In the genomic region with DNA sequence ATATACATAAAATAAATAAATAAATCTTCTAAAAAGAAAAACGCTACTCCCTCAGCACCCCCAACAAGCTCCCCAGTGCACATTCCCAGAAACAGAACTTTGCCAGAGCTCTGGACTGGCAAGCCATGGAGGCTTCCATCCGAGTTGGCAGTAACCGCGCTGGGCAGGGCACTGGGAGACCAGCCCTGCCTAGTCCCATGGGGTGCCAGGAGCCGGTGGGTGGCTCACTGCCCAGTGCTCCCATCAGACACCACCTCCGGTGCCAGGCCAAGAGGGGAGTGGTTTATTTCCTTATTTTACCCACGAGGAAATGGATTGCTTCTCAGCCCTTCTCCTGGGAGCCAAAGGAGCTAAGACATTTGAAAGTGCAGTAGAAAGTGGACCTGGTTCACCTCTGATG, we compare ENCODE assay signal across 12 mouse cellular contexts. TPM values are rescaled to one million over a fixed set of nuclear protein-coding genes. Genes with fewer than 3 reads are reported as not detected.
DNase-seq lines count a peak whose midpoint lies in the region.
"Had no signal": no experiment of that assay in that cellular context is flagged by ENCODE, and none has a peak within 500 bp of the region (broad histone marks: within the 10 kb centered on the region; RNA-seq: fewer than 3 reads in every experiment).

No protein-coding gene starts in this region.

- DNase-seq in adrenal gland, adult 2 months = peak; percentile 51
- no peak for DNase-seq in adrenal gland, adult 18-20 months (ENCODE audit: low spot score in 2 of 2)
- peak; percentile 71 for DNase-seq in layer of hippocampus, adult 11-12 months (ENCODE audit: low spot score)
- DNase-seq in layer of hippocampus, adult 9-10 months (ENCODE audit: low spot score) = no peak
- DNase-seq in adipocyte (ENCODE audit: low spot score) = peak; percentile 91
- peak; percentile 78 for DNase-seq in gastrocnemius, postnatal 25 days
- no peak for DNase-seq in thymus, postnatal 10 days (ENCODE audit: low spot score in 2 of 2)
- DNase-seq in kidney, adult 8-10 months = no peak
- DNase-seq: heart, postnatal 36 days had no signal

RNA-seq across cellular contexts. Expression of gene Lgals2, which starts 1.7 kb away (rescaled TPM):
- total RNA-seq in adrenal gland, adult 2 months (2021) = 1 to 10 TPM in 1 of 2 experiments, under 1 TPM in 1; 0.52 to 1.8 TPM
- 0.73 and 0.74 TPM in 2 replicates for polyA plus RNA-seq in adrenal gland, adult 2 months (2012; rRNA removed)
- under 1 TPM in 1 of 2 experiments, not detected in 1; 0.54 TPM for total RNA-seq in adrenal gland, adult 18-20 months (2021)
- not detected for total RNA-seq in gastrocnemius, postnatal 25 days (2021)
- total RNA-seq: gastrocnemius, postnatal 36 days had no signal
- polyA plus RNA-seq: embryonic facial prominence, embryonic 13.5 days; neural tube, embryonic 12.5 days had no signal

RNA-seq across cellular contexts. Expression of gene Cdc42ep1, which starts 14.6 kb away (rescaled TPM):
- 10 to 100 TPM; 36.9 to 57.2 TPM for total RNA-seq in adrenal gland, adult 2 months (2021)
- 100 and 122 TPM in 2 replicates for polyA plus RNA-seq in adrenal gland, adult 2 months (2012; rRNA removed)
- 10 to 100 TPM; 36.2 to 53.1 TPM for total RNA-seq in adrenal gland, adult 18-20 months (2021)
- 10 to 100 TPM in 1 of 2 experiments, 1 to 10 TPM in 1; 9.3 to 10.5 TPM for total RNA-seq in gastrocnemius, postnatal 25 days (2021)

RNA-seq across cellular contexts. Expression of gene Gga1, which starts 20.0 kb away (rescaled TPM):
- total RNA-seq in adrenal gland, adult 2 months (2021) = 10 to 100 TPM; 51.9 to 56.2 TPM
- 138 and 147 TPM in 2 replicates for polyA plus RNA-seq in adrenal gland, adult 2 months (2012; rRNA removed)
- 10 to 100 TPM; 55.2 to 57.2 TPM for total RNA-seq in adrenal gland, adult 18-20 months (2021)
- total RNA-seq in gastrocnemius, postnatal 25 days (2021) = 10 to 100 TPM; 33.5 to 34.2 TPM

RNA-seq across cellular contexts. Expression of gene Gm49510, which starts 42.5 kb away (rescaled TPM):
- not detected for total RNA-seq in adrenal gland, adult 2 months (2021)
- polyA plus RNA-seq in adrenal gland, adult 2 months (2012; rRNA removed) = not detected in 2 replicates
- not detected for total RNA-seq in adrenal gland, adult 18-20 months (2021)
- total RNA-seq in gastrocnemius, postnatal 25 days (2021) = under 1 TPM in 1 of 2 experiments, not detected in 1; 0.11 TPM
- total RNA-seq: gastrocnemius, postnatal 36 days; heart, postnatal 36 days had no signal

RNA-seq across cellular contexts. Expression of gene Sh3bp1, which starts 42.6 kb away (rescaled TPM):
- total RNA-seq in adrenal gland, adult 2 months (2021) = 10 to 100 TPM in 1 of 2 experiments, 1 to 10 TPM in 1; 4.6 to 11.0 TPM
- 54.1 and 60.0 TPM in 2 replicates for polyA plus RNA-seq in adrenal gland, adult 2 months (2012; rRNA removed)
- total RNA-seq in adrenal gland, adult 18-20 months (2021) = 1 to 10 TPM; 4.1 to 6.5 TPM
- 1 to 10 TPM; 2.6 to 3.1 TPM for total RNA-seq in gastrocnemius, postnatal 25 days (2021)

Comparison
In these comparisons a context has a peak if more than half of its experiments do, and no peak if none do; other contexts are left out.
1. DNase-seq: peak in adrenal gland, adult 2 months (single experiment), layer of hippocampus, adult 11-12 months (single experiment), adipocyte (single experiment) and gastrocnemius, postnatal 25 days (single experiment); none in adrenal gland, adult 18-20 months (0 of 2), layer of hippocampus, adult 9-10 months (single experiment), thymus, postnatal 10 days (0 of 2) and kidney, adult 8-10 months (0 of 2).